Mouse (Mus musculus) heart, adult 8-10 months (tissue): Measurements from ENCODE around the gene Eya4. TPM values are rescaled to one million over a fixed set of nuclear protein-coding genes. Genes with fewer than 3 reads are reported as not detected.

Experiments
- DNase-seq: peaks from one replicate; pipeline ENCODE4 v3.0.0; 2022; ENCODE audit warnings: low spot score
- total RNA-seq, 4 experiments: library from RNA; stranded (reverse); gene quantifications; 2 replicates each; pipeline ENCODE4 v1.2.4; 2022

Eya4 gene
- total RNA-seq, 4 experiments from 2014 or later, result 0.11 to 0.57 (median 0.33) TPM

- no peak for DNase-seq
Measured at GRCm38 (mm10) chr10:23062719-23063118, 287.9 kb downstream of the Eya4 start.

DNA sequence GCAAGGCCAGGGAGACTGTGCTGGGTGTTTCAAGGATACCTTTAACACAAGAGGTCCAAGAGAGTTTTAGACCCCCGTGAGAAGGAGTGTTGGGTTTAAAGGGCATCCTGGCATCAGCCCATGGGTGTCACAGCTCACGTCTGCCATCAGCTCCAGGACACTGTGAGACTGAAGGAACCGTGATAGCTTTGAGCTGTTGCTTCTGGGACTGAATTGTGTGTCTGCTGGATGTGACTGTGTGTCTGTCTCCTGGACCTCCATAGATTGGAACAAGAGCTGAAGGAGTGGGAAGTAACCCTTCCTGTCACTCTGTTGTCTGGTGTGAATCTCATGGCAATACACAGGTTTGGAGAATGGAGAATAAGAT, 289.9 kb downstream of the Eya4 start:
- DNase-seq, result no peak

GRCm38 (mm10) chr10:23060041-23060693, 290.4 kb downstream of the Eya4 start:
- no peak for DNase-seq

- no peak for DNase-seq
Measured at GRCm38 (mm10) chr10:23053379-23053915, 297.1 kb downstream of the Eya4 start.
